Mouse (Mus musculus): ENCODE results near the gene Tmem229a. TPM values are rescaled to one million over a fixed set of nuclear protein-coding genes. Genes with fewer than 3 reads are reported as not detected.

Tmem229a gene
- polyA plus RNA-seq, 1 experiment from 2014 or later = 4.6 TPM

DNA sequence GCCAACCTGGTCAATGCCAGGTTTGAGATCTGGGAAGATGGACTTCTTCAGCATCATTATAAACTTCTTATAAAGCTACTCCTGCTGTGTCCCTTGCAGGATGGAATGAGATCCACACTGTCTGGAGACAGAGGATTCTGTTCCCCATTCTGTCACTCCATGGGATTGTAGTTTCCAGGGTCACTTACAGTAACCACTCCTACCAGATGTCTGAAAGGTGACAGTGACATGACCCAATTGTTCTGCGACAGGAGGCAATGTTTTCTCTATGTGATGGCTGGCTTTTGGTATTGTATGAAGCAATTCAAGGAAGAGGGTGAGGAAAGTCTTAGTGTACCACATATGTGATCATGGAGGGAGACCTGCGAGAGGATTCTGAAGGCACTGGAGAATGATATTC lies 48.3 kb downstream of the Tmem229a start:
- H3K4me3 ChIP-seq (ENCODE audit: low read depth, low read length) = no peak overlapping the region

DNA sequence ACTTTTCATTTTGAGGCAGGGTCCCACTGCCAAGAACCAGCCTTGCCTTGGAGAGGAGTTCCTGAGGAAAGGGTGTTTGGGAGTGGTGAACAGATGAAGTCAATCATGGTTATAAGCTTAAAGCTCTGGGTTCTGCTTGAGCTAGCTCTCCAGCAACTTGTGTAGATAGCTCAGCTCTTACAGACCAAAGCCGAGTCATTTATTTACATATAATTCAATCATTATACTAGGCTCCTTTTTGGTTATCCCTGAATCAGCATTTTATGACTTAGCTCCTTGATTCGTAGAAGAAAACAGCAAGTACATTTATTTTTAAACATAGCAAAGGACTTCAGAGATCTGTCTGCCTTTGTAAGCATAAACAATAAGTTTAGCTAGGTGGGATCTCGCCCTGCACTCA lies 51.0 kb downstream of the Tmem229a start:
- H3K9ac ChIP-seq (ENCODE audit: low read depth, low read length) = no peak overlapping the region
- H3K36me3 ChIP-seq (ENCODE audit: control insufficient read depth, insufficient read depth, low read length) = no peaks in the 10 kb centered on the region
- WGBS = 89% methylated on average over 3 of the region's 3 CpGs
- H3K4me2 ChIP-seq (ENCODE audit: low read length) = no peak overlapping the region
- no peaks in the 10 kb centered on the region for H3K27me3 ChIP-seq (ENCODE audit: control insufficient read depth, insufficient read depth, low read depth, low read length)
- H3K27ac ChIP-seq (ENCODE audit: low read length) = no peak overlapping the region
- H3K9me3 ChIP-seq (replicated peaks; ENCODE audit: control insufficient read depth, low read length, poor library complexity, severe bottlenecking) = no peaks in the 10 kb centered on the region
- H3K4me3 ChIP-seq (ENCODE audit: low read depth, low read length) = no peak overlapping the region
- no peak for ATAC-seq
- no peaks in the 10 kb centered on the region for H3K4me1 ChIP-seq (ENCODE audit: control insufficient read depth, insufficient read depth, low read length)

More for the DNA sequence above, 48.3 kb downstream of the Tmem229a start:
- Histone ChIP-seq H3K27ac (ENCODE audit: low read length) (no peak overlapping the region), H3K4me1 (ENCODE audit: control insufficient read depth, insufficient read depth, low read length) (no peaks in the 10 kb centered on the region), H3K4me2 (ENCODE audit: low read length) (no peak overlapping the region), H3K9me3 (replicated peaks; ENCODE audit: control insufficient read depth, low read length, poor library complexity, severe bottlenecking) (no peaks in the 10 kb centered on the region), H3K36me3 (ENCODE audit: control insufficient read depth, insufficient read depth, low read length) (no peaks in the 10 kb centered on the region), H3K9ac (ENCODE audit: low read depth, low read length) (no peak overlapping the region), H3K27me3 (ENCODE audit: control insufficient read depth, insufficient read depth, low read depth, low read length) (no peaks in the 10 kb centered on the region)
- WGBS = 84% methylated on average over 2 of the region's 2 CpGs
- ATAC-seq = no peak

Other genes with a start within 250 kb of the Tmem229a start
- not detected in 2 replicates for gene Hyal6, start 223.1 kb downstream of the Tmem229a start, polyA plus RNA-seq (2015; fragmentation: Nextera tagmentation; extraction: Ambion mirVana)
- gene Hyal4, start 208.0 kb downstream of the Tmem229a start, polyA plus RNA-seq (2015; fragmentation: Nextera tagmentation; extraction: Ambion mirVana) = not detected in 2 replicates
- gene Spam1, start 165.1 kb downstream of the Tmem229a start, polyA plus RNA-seq (2015; fragmentation: Nextera tagmentation; extraction: Ambion mirVana) = not detected in 2 replicates
- gene Hyal5, start 98.3 kb downstream of the Tmem229a start, polyA plus RNA-seq (2015; fragmentation: Nextera tagmentation; extraction: Ambion mirVana) = not detected in 2 replicates